26 mouse cellular contexts compared by ENCODE assay signal in genomic region chr2:128537425-128537824, GRCm38 (mm10). TPM values are rescaled to one million over a fixed set of nuclear protein-coding genes. Genes with fewer than 3 reads are reported as not detected.
DNase-seq lines count a peak whose midpoint lies in the region; ATAC-seq and TF ChIP-seq lines count a peak whose summit lies in the region.
"Had no signal": no experiment of that assay in that cellular context is flagged by ENCODE, and none has a peak within 500 bp of the region (broad histone marks: within the 10 kb centered on the region; RNA-seq: fewer than 3 reads in every experiment).

No protein-coding gene starts in this region.

- H3K4me1 ChIP-seq in forebrain, embryonic 13.5 days, result no peaks in the 10 kb centered on the region
- H3K4me1 ChIP-seq in stomach, postnatal 0 days (replicated peaks; ENCODE audit: control insufficient read depth, insufficient read depth), result no peaks in the 10 kb centered on the region
- H3K4me1 ChIP-seq: forebrain, embryonic 12.5 days; hindbrain, embryonic 12.5 days; liver, embryonic 15.5 days; neural tube, embryonic 13.5 days had no signal

- no peak overlapping the region for H3K4me2 ChIP-seq in forebrain, embryonic 13.5 days
- no peak overlapping the region for H3K4me2 ChIP-seq in stomach, postnatal 0 days (replicated peaks; ENCODE audit: low read depth)
- H3K4me2 ChIP-seq: forebrain, embryonic 12.5 days; hindbrain, embryonic 12.5 days; liver, embryonic 15.5 days; midbrain, embryonic 11.5 days; neural tube, embryonic 13.5 days had no signal

- H3K27ac ChIP-seq in forebrain, embryonic 13.5 days, result no peak overlapping the region
- H3K27ac ChIP-seq in stomach, postnatal 0 days (replicated peaks), result no peak overlapping the region
- H3K27ac ChIP-seq: forebrain, embryonic 12.5 days; heart, adult 2 months; hindbrain, embryonic 12.5 days; liver, embryonic 15.5 days; neural tube, embryonic 13.5 days had no signal

- no peak for TF ChIP-seq CTCF in Patski (IDR thresholded peaks at IDR 0.05)
- no peak for TF ChIP-seq CTCF in stomach, postnatal 0 days (IDR thresholded peaks at IDR 0.05; ENCODE audit: low read depth)

- TF ChIP-seq EP300 in stomach, postnatal 0 days (optimal IDR thresholded peaks at IDR 0.05), result no peak

- POLR2A ChIA-PET in Patski (lab: Charles Lee), result no interaction called here

- H3K27me3 ChIP-seq in Patski, result no peaks in the 10 kb centered on the region
- no peaks in the 10 kb centered on the region for H3K27me3 ChIP-seq in forebrain, embryonic 13.5 days
- H3K27me3 ChIP-seq in stomach, postnatal 0 days (ENCODE audit: control insufficient read depth, insufficient read depth, low read length), result no peaks in the 10 kb centered on the region
- H3K27me3 ChIP-seq: forebrain, embryonic 12.5 days; hindbrain, embryonic 12.5 days; liver, embryonic 15.5 days; neural tube, embryonic 13.5 days had no signal

- peaks cover 9% of the 10 kb centered on the region; the same call in 1 of the 2 replicates for H3K9me3 ChIP-seq in forebrain, embryonic 13.5 days (replicated peaks)
- no peaks in the 10 kb centered on the region for H3K9me3 ChIP-seq in stomach, postnatal 0 days (ENCODE audit: control insufficient read depth, low read length)
- H3K9me3 ChIP-seq: liver, embryonic 15.5 days had no signal

- H3K36me3 ChIP-seq in forebrain, embryonic 13.5 days (ENCODE audit: poor library complexity, severe bottlenecking), result no peaks in the 10 kb centered on the region
- no peaks in the 10 kb centered on the region for H3K36me3 ChIP-seq in stomach, postnatal 0 days (ENCODE audit: control insufficient read depth, insufficient read depth, low read length)
- H3K36me3 ChIP-seq: forebrain, embryonic 12.5 days; hindbrain, embryonic 12.5 days; liver, embryonic 15.5 days; neural tube, embryonic 13.5 days had no signal

- ATAC-seq in Patski, result peak; percentile 54
- no peak for ATAC-seq in forebrain, embryonic 13.5 days
- ATAC-seq in stomach, postnatal 0 days (ENCODE audit: low FRiP score, low TSS enrichment), result no peak
- ATAC-seq: activated CD4-positive, CD25-positive, alpha-beta regulatory T cell, adult 4 months had no signal

- CTCF ChIA-PET in Patski (lab: Charles Lee), result interaction anchor here (1.5 kb wide), 1 partner anchor 113 kb away, joined by 3 read pairs; no protein-coding TSS in a partner anchor

- no peak overlapping the region for H3K9ac ChIP-seq in forebrain, embryonic 13.5 days
- H3K9ac ChIP-seq in stomach, postnatal 0 days (ENCODE audit: low read length), result no peak overlapping the region
- H3K9ac ChIP-seq: forebrain, embryonic 12.5 days; hindbrain, embryonic 12.5 days; liver, embryonic 15.5 days; neural tube, embryonic 13.5 days had no signal

- H3K4me3 ChIP-seq in forebrain, embryonic 13.5 days, result no peak overlapping the region
- H3K4me3 ChIP-seq in stomach, postnatal 0 days (ENCODE audit: low read depth, low read length), result no peak overlapping the region
- H3K4me3 ChIP-seq: forebrain, embryonic 12.5 days; heart, adult 2 months; hindbrain, embryonic 12.5 days; liver, embryonic 15.5 days; neural tube, embryonic 13.5 days had no signal

- peak; percentile 25 to 48 for DNase-seq in layer of hippocampus, adult 18-20 months (ENCODE audit: low spot score in 2 of 2)
- DNase-seq in layer of hippocampus, adult 9-10 months (ENCODE audit: low spot score), result no peak
- no peak for DNase-seq in Patski (ENCODE audit: low read depth, low spot score)
- peak; percentile 14 for DNase-seq in brain, adult 2 months (ENCODE audit: low read depth, low spot score)
- no peak for DNase-seq in stomach, postnatal 0 days (ENCODE audit: low spot score)
- DNase-seq in ovary, postnatal 14 days (ENCODE audit: low spot score), result no peak
- DNase-seq: cerebellum, adult 8-10 months; embryo, embryonic 11 days; heart, adult 2 months; kidney, postnatal 4 days; retina, postnatal 1 day; right cerebral cortex, postnatal 4 days; thymus, postnatal 25 days had no signal

- 83% methylated on average over 6 of the region's 6 CpGs for WGBS in forebrain, embryonic 13.5 days
- 73% methylated on average over 6 of the region's 6 CpGs for WGBS in stomach, postnatal 0 days

- in situ Hi-C loops in Patski (cut with MboI; ENCODE audit: low pct_unique_long_range_greater_than_20kb), result loop anchor here (5.0 kb wide), 1 partner anchor 65 kb away; no protein-coding TSS in a partner anchor

RNA-seq across cellular contexts. Expression of gene Spdye4c, which starts 53.6 kb away (rescaled TPM):
- not detected for total RNA-seq in layer of hippocampus, adult 18-20 months (2021)
- not detected for polyA plus RNA-seq in Patski (2021)
- not detected in 2 replicates for polyA plus RNA-seq in forebrain, embryonic 13.5 days (2015; fragmentation: Nextera tagmentation; extraction: Ambion mirVana)
- not detected in 2 replicates for polyA plus RNA-seq in stomach, postnatal 0 days (2015; fragmentation: Nextera tagmentation; extraction: Ambion mirVana)
- total RNA-seq: heart, adult 2 months; left cerebral cortex, postnatal 10 days; monocyte, adult 5-6 weeks had no signal
- polyA plus RNA-seq: activated CD4-positive, CD25-positive, alpha-beta regulatory T cell, adult 4 months; forebrain, embryonic 12.5 days; heart, adult 2 months; heart, postnatal 0 days; hindbrain, embryonic 12.5 days; intestine, embryonic 14.5 days; kidney, embryonic 14.5 days; limb, embryonic 14.5 days; liver, embryonic 15.5 days; midbrain, embryonic 11.5 days; neural tube, embryonic 13.5 days had no signal

Comparison
In these comparisons a context has a peak if more than half of its experiments do, and no peak if none do; other contexts are left out.
1. DNase-seq: peak in layer of hippocampus, adult 18-20 months (2 of 2) and brain, adult 2 months (single experiment); none in layer of hippocampus, adult 9-10 months (single experiment), Patski (single experiment), stomach, postnatal 0 days (single experiment) and ovary, postnatal 14 days (single experiment).